22 mouse cellular contexts compared by ENCODE assay signal in genomic region chr13:47430409-47430808, GRCm38 (mm10).
DNase-seq lines count a peak whose midpoint lies in the region; ATAC-seq lines count a peak whose summit lies in the region.
"Had no signal": no experiment of that assay in that cellular context is flagged by ENCODE, and none has a peak within 500 bp of the region (broad histone marks: within the 10 kb centered on the region; RNA-seq: fewer than 3 reads in every experiment).

No protein-coding gene starts in this region.

- peak; percentile 40; the same call in 1 of the 2 replicates for ATAC-seq in midbrain, embryonic 13.5 days
- no peak for ATAC-seq in midbrain, embryonic 11.5 days (ENCODE audit: low FRiP score)
- ATAC-seq in forebrain, embryonic 16.5 days: peak; percentile 33; the same call in 1 of the 2 replicates
- ATAC-seq in midbrain, embryonic 15.5 days (replicated peaks): peak; percentile 60; the same call in 1 of the 2 replicates
- no peak for ATAC-seq in granulocyte monocyte progenitor cell, adult 5-6 weeks (replicated peaks; ENCODE audit: poor library complexity, severe bottlenecking)
- ATAC-seq: intestine, embryonic 15.5 days had no signal

- no peak for DNase-seq in midbrain, embryonic 11.5 days (ENCODE audit: low spot score, missing footprints)
- DNase-seq in layer of hippocampus, postnatal 36 days: no peak
- no peak for DNase-seq in thymus, adult 18-20 months
- DNase-seq: B cell, adult 2 months; cerebellum, adult 2 months; cerebellum, postnatal 36 days; gastrocnemius, adult 2 months; heart, postnatal 36 days; kidney, postnatal 36 days; layer of hippocampus, adult 9-11 months; liver, embryonic 13.5 days; lung, embryonic 14.5 days; lung, postnatal 36 days; thymus, postnatal 25 days had no signal

- no peak overlapping the region for H3K4me2 ChIP-seq in midbrain, embryonic 13.5 days (replicated peaks)
- no peak overlapping the region for H3K4me2 ChIP-seq in midbrain, embryonic 11.5 days
- peak overlapping the region; percentile 13 for H3K4me2 ChIP-seq in forebrain, embryonic 16.5 days (ENCODE audit: low read length)
- no peak overlapping the region for H3K4me2 ChIP-seq in midbrain, embryonic 15.5 days
- H3K4me2 ChIP-seq: embryonic facial prominence, embryonic 15.5 days; heart, embryonic 13.5 days; intestine, embryonic 15.5 days; limb, embryonic 12.5 days; liver, embryonic 13.5 days; lung, embryonic 14.5 days had no signal

- WGBS in midbrain, embryonic 13.5 days: 67% methylated on average over 9 of the region's 9 CpGs
- WGBS in midbrain, embryonic 11.5 days: 80% methylated on average over 9 of the region's 9 CpGs
- 16% methylated on average over 9 of the region's 9 CpGs for WGBS in forebrain, embryonic 16.5 days
- 54% methylated on average over 9 of the region's 9 CpGs for WGBS in midbrain, embryonic 15.5 days

- H3K9me3 ChIP-seq in midbrain, embryonic 13.5 days: no peaks in the 10 kb centered on the region
- no peaks in the 10 kb centered on the region for H3K9me3 ChIP-seq in midbrain, embryonic 11.5 days (ENCODE audit: control insufficient read depth, low read length)
- H3K9me3 ChIP-seq in forebrain, embryonic 16.5 days (ENCODE audit: control insufficient read depth, low read length): no peaks in the 10 kb centered on the region
- no peaks in the 10 kb centered on the region for H3K9me3 ChIP-seq in midbrain, embryonic 15.5 days
- H3K9me3 ChIP-seq: embryonic facial prominence, embryonic 15.5 days; heart, embryonic 13.5 days; intestine, embryonic 15.5 days; limb, embryonic 12.5 days; liver, embryonic 13.5 days had no signal

- H3K27me3 ChIP-seq in midbrain, embryonic 13.5 days: no peaks in the 10 kb centered on the region
- H3K27me3 ChIP-seq in midbrain, embryonic 11.5 days (ENCODE audit: control insufficient read depth, insufficient read depth, low read length): no peaks in the 10 kb centered on the region
- H3K27me3 ChIP-seq in forebrain, embryonic 16.5 days (replicated peaks; ENCODE audit: control insufficient read depth, insufficient read depth, low read length): no peaks in the 10 kb centered on the region
- H3K27me3 ChIP-seq in midbrain, embryonic 15.5 days (replicated peaks): no peaks in the 10 kb centered on the region
- H3K27me3 ChIP-seq: embryonic facial prominence, embryonic 15.5 days; heart, embryonic 13.5 days; intestine, embryonic 15.5 days; limb, embryonic 12.5 days; liver, embryonic 13.5 days had no signal

- peak overlapping the region; percentile 54 for H3K27ac ChIP-seq in midbrain, embryonic 13.5 days
- no peak overlapping the region for H3K27ac ChIP-seq in midbrain, embryonic 11.5 days (ENCODE audit: low read depth, low read length)
- H3K27ac ChIP-seq in forebrain, embryonic 16.5 days (ENCODE audit: low read length): peak overlapping the region; percentile 49
- H3K27ac ChIP-seq in midbrain, embryonic 15.5 days: peak overlapping the region; percentile 69
- H3K27ac ChIP-seq: embryonic facial prominence, embryonic 15.5 days; gastrocnemius, adult 2 months; heart, embryonic 13.5 days; intestine, embryonic 15.5 days; limb, embryonic 12.5 days; liver, embryonic 13.5 days had no signal

- H3K4me1 ChIP-seq in midbrain, embryonic 13.5 days (replicated peaks): peaks cover 8% of the 10 kb centered on the region; the same call in 1 of the 2 replicates
- no peaks in the 10 kb centered on the region for H3K4me1 ChIP-seq in midbrain, embryonic 11.5 days (ENCODE audit: control insufficient read depth, insufficient read depth, low read length)
- H3K4me1 ChIP-seq in forebrain, embryonic 16.5 days (replicated peaks; ENCODE audit: control insufficient read depth, insufficient read depth, low read length): peaks cover 12% of the 10 kb centered on the region
- peaks cover 16% of the 10 kb centered on the region; the same call in 1 of the 2 replicates for H3K4me1 ChIP-seq in midbrain, embryonic 15.5 days
- H3K4me1 ChIP-seq: embryonic facial prominence, embryonic 15.5 days; heart, embryonic 13.5 days; intestine, embryonic 15.5 days; liver, embryonic 13.5 days had no signal

- H3K4me3 ChIP-seq in midbrain, embryonic 13.5 days (replicated peaks): no peak overlapping the region
- no peak overlapping the region for H3K4me3 ChIP-seq in midbrain, embryonic 11.5 days (ENCODE audit: low read depth, low read length)
- H3K4me3 ChIP-seq in forebrain, embryonic 16.5 days (replicated peaks; ENCODE audit: low read length): no peak overlapping the region
- H3K4me3 ChIP-seq in midbrain, embryonic 15.5 days: no peak overlapping the region
- H3K4me3 ChIP-seq: embryonic facial prominence, embryonic 15.5 days; gastrocnemius, adult 2 months; heart, embryonic 13.5 days; intestine, embryonic 15.5 days; limb, embryonic 12.5 days; liver, embryonic 13.5 days had no signal

- no peaks in the 10 kb centered on the region for H3K36me3 ChIP-seq in midbrain, embryonic 13.5 days
- no peaks in the 10 kb centered on the region for H3K36me3 ChIP-seq in midbrain, embryonic 11.5 days (ENCODE audit: control insufficient read depth, insufficient read depth, low read length)
- no peaks in the 10 kb centered on the region for H3K36me3 ChIP-seq in forebrain, embryonic 16.5 days (ENCODE audit: control insufficient read depth, insufficient read depth)
- H3K36me3 ChIP-seq in midbrain, embryonic 15.5 days (replicated peaks): no peaks in the 10 kb centered on the region
- H3K36me3 ChIP-seq: embryonic facial prominence, embryonic 15.5 days; heart, embryonic 13.5 days; intestine, embryonic 15.5 days; limb, embryonic 12.5 days; liver, embryonic 13.5 days had no signal

- H3K9ac ChIP-seq in midbrain, embryonic 13.5 days (replicated peaks): no peak overlapping the region
- no peak overlapping the region for H3K9ac ChIP-seq in midbrain, embryonic 11.5 days (ENCODE audit: low read length)
- no peak overlapping the region for H3K9ac ChIP-seq in forebrain, embryonic 16.5 days (replicated peaks; ENCODE audit: low read depth, low read length)
- H3K9ac ChIP-seq in midbrain, embryonic 15.5 days: no peak overlapping the region
- H3K9ac ChIP-seq: embryonic facial prominence, embryonic 15.5 days; heart, embryonic 13.5 days; intestine, embryonic 15.5 days; limb, embryonic 12.5 days; liver, embryonic 13.5 days; lung, embryonic 14.5 days had no signal

Comparison
In these comparisons a context has a peak if more than half of its experiments do, and no peak if none do; other contexts are left out.
1. ATAC-seq: peak in midbrain, embryonic 13.5 days (single experiment), forebrain, embryonic 16.5 days (single experiment) and midbrain, embryonic 15.5 days (single experiment); none in midbrain, embryonic 11.5 days (single experiment) and granulocyte monocyte progenitor cell, adult 5-6 weeks (single experiment).